Mouse (Mus musculus): ENCODE results near the gene Glrb. TPM values are rescaled to one million over a fixed set of nuclear protein-coding genes. Genes with fewer than 3 reads are reported as not detected.
A peak's percentile ranks its signal among the peaks of the same experiment; 100 is the strongest.

The Glrb gene
- polyA plus RNA-seq, 2 experiments: 0.07 to 0.11 TPM

- no peak for ATAC-seq (ENCODE audit: insufficient read depth)
Observed at GRCm38 (mm10) chr3:80805327-80805726, 108.1 kb downstream of the Glrb start.

DNA sequence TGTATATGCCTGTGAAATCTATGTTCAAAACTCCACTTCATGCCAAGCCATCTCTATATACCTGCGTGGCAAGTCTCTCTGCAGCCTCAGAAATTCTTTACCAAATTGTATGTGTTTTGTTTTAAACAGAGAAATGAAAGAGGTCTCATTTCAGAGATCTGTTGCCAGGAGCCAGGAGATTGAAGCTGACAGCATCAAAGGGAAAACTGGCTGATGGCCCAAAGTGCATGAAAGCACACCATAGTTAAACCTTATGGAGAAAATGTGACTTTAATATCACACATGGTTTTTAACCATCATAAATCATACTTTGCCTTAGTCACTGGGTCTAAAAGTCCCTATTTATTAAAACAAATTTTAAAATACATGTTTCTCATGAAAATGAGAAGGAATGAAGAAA is 109.6 kb downstream of the Glrb start:
- no peak for DNase-seq (ENCODE audit: low read depth in 3 of 3, low spot score in 3 of 3)
- Histone ChIP-seq H3K4me1 (replicated peaks; ENCODE audit: control insufficient read depth in 2 of 2, insufficient read depth in 2 of 2, low read length in 1 of 2) (no peaks in the 10 kb centered on the region), H3K9me3 (ENCODE audit: control insufficient read depth, low read length) (no peaks in the 10 kb centered on the region), H3K4me3 (ENCODE audit: insufficient read depth in 1 of 2, low read depth in 2 of 2, low read length in 2 of 2) (no peak overlapping the region), H3K36me3 (replicated peaks; ENCODE audit: control insufficient read depth, insufficient read depth, low read depth) (no peaks in the 10 kb centered on the region), H3K4me2 (ENCODE audit: low read depth) (no peak overlapping the region), H3K9ac (replicated peaks) (no peak overlapping the region), H3K27ac (no peak overlapping the region), H3K27me3 (ENCODE audit: control insufficient read depth, insufficient read depth, low read length) (peaks cover 10% of the 10 kb centered on the region)
- 50% methylated on average over 1 of the region's 1 CpGs for WGBS (ENCODE audit: insufficient replicate concordance)
- no peak for ATAC-seq (ENCODE audit: insufficient read depth)
- TF ChIP-seq EP300 (IDR thresholded peaks at IDR 0.05; ENCODE audit: low read depth) (no peak), CTCF (IDR thresholded peaks at IDR 0.05; ENCODE audit: low read depth) (no peak)

More at GRCm38 (mm10) chr3:80805327-80805726, 108.1 kb downstream of the Glrb start:
- no peak overlapping the region for H3K27ac ChIP-seq
- peaks cover 9% of the 10 kb centered on the region for H3K27me3 ChIP-seq (ENCODE audit: control insufficient read depth, insufficient read depth, low read length)
- no peaks in the 10 kb centered on the region for H3K4me1 ChIP-seq (replicated peaks; ENCODE audit: control insufficient read depth in 2 of 2, insufficient read depth in 2 of 2, low read length in 1 of 2)
- H3K4me2 ChIP-seq (ENCODE audit: low read depth): no peak overlapping the region
- H3K4me3 ChIP-seq (ENCODE audit: insufficient read depth in 1 of 2, low read depth in 2 of 2, low read length in 2 of 2): no peak overlapping the region
- H3K36me3 ChIP-seq (replicated peaks; ENCODE audit: control insufficient read depth, insufficient read depth, low read depth): no peaks in the 10 kb centered on the region
- no peak overlapping the region for H3K9ac ChIP-seq (replicated peaks)
- no peaks in the 10 kb centered on the region for H3K9me3 ChIP-seq (ENCODE audit: control insufficient read depth, low read length)
- 2% methylated on average over 1 of the region's 1 CpGs for WGBS (ENCODE audit: insufficient replicate concordance)
- no peak for DNase-seq (ENCODE audit: low read depth in 3 of 3, low spot score in 3 of 3)
- TF ChIP-seq EP300 (IDR thresholded peaks at IDR 0.05; ENCODE audit: low read depth) (no peak), CTCF (IDR thresholded peaks at IDR 0.05; ENCODE audit: low read depth) (no peak)

DNA sequence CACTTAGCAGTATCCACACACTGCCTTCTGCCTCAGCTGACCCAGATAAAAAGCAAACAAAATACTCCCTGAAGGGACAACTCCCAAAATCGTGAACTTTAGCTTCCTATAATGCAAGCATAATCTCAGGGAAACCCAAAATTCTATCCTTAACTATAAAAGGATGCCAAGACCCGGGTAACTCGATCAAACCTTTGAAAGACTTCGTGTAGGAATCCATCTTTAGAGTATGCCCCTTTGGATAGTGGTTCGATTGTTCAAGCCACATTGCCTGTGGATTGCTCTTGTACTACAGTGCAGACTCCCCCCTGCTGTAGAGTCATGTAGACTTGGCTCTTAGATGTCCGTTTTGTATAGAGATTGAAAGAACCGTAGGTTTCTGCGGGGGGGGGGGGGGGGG is 110.2 kb downstream of the Glrb start:
- Histone ChIP-seq H3K9ac (replicated peaks) (no peak overlapping the region), H3K27me3 (ENCODE audit: control insufficient read depth, insufficient read depth, low read length) (peaks cover 10% of the 10 kb centered on the region), H3K4me2 (ENCODE audit: low read depth) (no peak overlapping the region), H3K9me3 (ENCODE audit: control insufficient read depth, low read length) (no peaks in the 10 kb centered on the region), H3K4me1 (replicated peaks; ENCODE audit: control insufficient read depth in 2 of 2, insufficient read depth in 2 of 2, low read length in 1 of 2) (no peaks in the 10 kb centered on the region), H3K27ac (no peak overlapping the region), H3K36me3 (replicated peaks; ENCODE audit: control insufficient read depth, insufficient read depth, low read depth) (no peaks in the 10 kb centered on the region), H3K4me3 (ENCODE audit: insufficient read depth in 1 of 2, low read depth in 2 of 2, low read length in 2 of 2) (no peak overlapping the region)
- ATAC-seq (ENCODE audit: insufficient read depth) (no peak), DNase-seq (ENCODE audit: low read depth in 3 of 3, low spot score in 3 of 3) (no peak)
- WGBS (ENCODE audit: insufficient replicate concordance): 48% methylated on average over 8 of the region's 8 CpGs
- TF ChIP-seq CTCF (IDR thresholded peaks at IDR 0.05; ENCODE audit: low read depth) (no peak), EP300 (IDR thresholded peaks at IDR 0.05; ENCODE audit: low read depth) (no peak)

DNA sequence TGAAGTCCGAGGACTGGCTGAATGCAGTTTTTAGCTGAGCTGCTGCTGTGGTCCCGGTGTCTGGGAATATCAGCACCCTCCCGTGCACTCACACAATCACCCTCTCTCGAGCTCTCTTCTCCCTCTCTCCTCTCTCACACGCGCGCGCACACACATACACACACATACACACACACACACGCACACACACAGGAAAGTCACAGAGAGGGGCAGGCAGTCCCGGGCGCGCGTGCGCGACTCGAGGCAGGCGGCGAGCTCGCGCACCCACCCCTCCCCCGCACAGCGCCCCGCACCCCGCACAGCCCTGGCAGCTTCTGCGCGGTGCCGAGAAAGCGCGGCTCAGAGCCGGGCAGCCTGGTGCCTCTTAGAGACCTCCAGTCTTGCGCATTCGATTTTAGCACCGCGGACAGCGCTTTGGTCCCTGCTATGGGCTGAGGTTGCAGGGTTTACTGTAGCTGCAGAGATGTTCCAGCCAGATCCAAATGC is 110.8 kb downstream of the Glrb start, which contains the start of gene Gria2:
Gene Gria2, minus strand, starts transcription at position 240 of the 486 bp plus-strand sequence.
- no peak for TF ChIP-seq EP300 (IDR thresholded peaks at IDR 0.05; ENCODE audit: low read depth)
- TF ChIP-seq CTCF (IDR thresholded peaks at IDR 0.05; ENCODE audit: low read depth): no peak
- H3K27ac ChIP-seq: no peak within 1 kb of the TSS
- H3K4me2 ChIP-seq (ENCODE audit: low read depth): peak within 1 kb of the TSS; percentile 1; the same call in 1 of the 2 replicates
- H3K27me3 ChIP-seq (ENCODE audit: control insufficient read depth, insufficient read depth, low read length): peaks cover 10% of the 10 kb centered on the region
- no peak for ATAC-seq (ENCODE audit: insufficient read depth)
- under 1% methylated on average over 35 of the region's 35 CpGs for WGBS (ENCODE audit: insufficient replicate concordance)
- no peaks in the 10 kb centered on the region for H3K4me1 ChIP-seq (replicated peaks; ENCODE audit: control insufficient read depth in 2 of 2, insufficient read depth in 2 of 2, low read length in 1 of 2)
- peak; percentile 5 to 26 (median 7) for DNase-seq (ENCODE audit: low read depth in 3 of 3, low spot score in 3 of 3)
- no peak within 1 kb of the TSS for H3K9ac ChIP-seq (replicated peaks)
- no peak within 1 kb of the TSS for H3K4me3 ChIP-seq (ENCODE audit: insufficient read depth in 1 of 2, low read depth in 2 of 2, low read length in 2 of 2)
- no peaks in the 10 kb centered on the region for H3K9me3 ChIP-seq (ENCODE audit: control insufficient read depth, low read length)
- no peaks in the 10 kb centered on the region for H3K36me3 ChIP-seq (replicated peaks; ENCODE audit: control insufficient read depth, insufficient read depth, low read depth)

- ATAC-seq (ENCODE audit: insufficient read depth) (no peak), DNase-seq (ENCODE audit: low read depth in 3 of 3, low spot score in 3 of 3) (no peak)
- no peak overlapping the region for H3K4me3 ChIP-seq (ENCODE audit: insufficient read depth in 1 of 2, low read depth in 2 of 2, low read length in 2 of 2)
- TF ChIP-seq EP300 (IDR thresholded peaks at IDR 0.05; ENCODE audit: low read depth) (no peak), CTCF (IDR thresholded peaks at IDR 0.05; ENCODE audit: low read depth) (no peak)
- H3K36me3 ChIP-seq (replicated peaks; ENCODE audit: control insufficient read depth, insufficient read depth, low read depth): no peaks in the 10 kb centered on the region
- H3K4me2 ChIP-seq (ENCODE audit: low read depth): no peak overlapping the region
- H3K27ac ChIP-seq: no peak overlapping the region
- peaks cover 10% of the 10 kb centered on the region for H3K27me3 ChIP-seq (ENCODE audit: control insufficient read depth, insufficient read depth, low read length)
- H3K9me3 ChIP-seq (ENCODE audit: control insufficient read depth, low read length): no peaks in the 10 kb centered on the region
- H3K9ac ChIP-seq (replicated peaks): no peak overlapping the region
- 24% methylated on average over 6 of the region's 6 CpGs for WGBS (ENCODE audit: insufficient replicate concordance)
- no peaks in the 10 kb centered on the region for H3K4me1 ChIP-seq (replicated peaks; ENCODE audit: control insufficient read depth in 2 of 2, insufficient read depth in 2 of 2, low read length in 1 of 2)
Observed at GRCm38 (mm10) chr3:80801827-80802310, 111.6 kb downstream of the Glrb start.

All from liver, embryonic 14.5 days (tissue).